Mouse (Mus musculus) lung, postnatal 0 days (tissue): ENCODE measurements around the gene Lrrc61.

ENCODE experiments used
- CTCF ChIP-seq: IDR thresholded peaks from 2 replicates; pipeline ENCODE4 v1.5.1; 2016; ENCODE audit warnings: antibody characterized with exemption, mild to moderate bottlenecking
- EP300 ChIP-seq: IDR thresholded peaks from 2 replicates; pipeline ENCODE4 v1.6.1; 2016; ENCODE audit warnings: antibody characterized with exemption, mild to moderate bottlenecking, control low read depth

DNA sequence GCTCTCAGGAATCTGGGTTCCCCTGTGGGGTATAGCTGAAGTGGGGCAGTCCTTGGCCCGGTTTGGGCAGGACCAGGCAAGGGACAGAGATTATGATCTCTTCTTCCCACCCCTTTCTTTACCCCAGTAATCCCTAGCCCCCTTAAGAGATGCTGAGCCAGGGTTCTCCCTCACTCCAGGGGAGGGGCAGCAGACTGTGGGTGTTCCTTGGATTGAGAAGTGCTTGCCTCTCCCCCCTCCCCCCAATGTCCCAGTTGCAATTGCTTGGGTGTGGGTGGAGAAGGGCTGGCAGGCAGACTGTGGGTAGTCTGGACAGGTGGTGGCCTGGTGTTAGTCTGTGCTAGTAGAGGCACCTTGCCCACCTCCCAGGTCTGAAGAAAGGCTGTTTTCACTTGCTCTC lies 40.7 kb downstream of the Lrrc61 start:
- TF ChIP-seq CTCF, result no peak
- TF ChIP-seq EP300, result no peak
